Mouse (Mus musculus) liver, embryonic 15.5 days (tissue): ENCODE measurements around the gene Tnk1. TPM values are rescaled to one million over a fixed set of nuclear protein-coding genes. Genes with fewer than 3 reads are reported as not detected.

Experiments used
- ATAC-seq: fragments of 200-750 bp; cut with Nextera tagmentation; 2 replicates; pipeline ENCODE4 v1.8.0; 2017; ENCODE audit warnings: moderate number of reproducible peaks, mild to moderate bottlenecking, moderate library complexity; ENCODE audit not compliant: insufficient read depth
- H3K27ac ChIP-seq: fragments of 300-500 bp; sonication (generic); replicated peaks from 2 replicates; pipeline ENCODE4 v1.5.1; 2015; ENCODE audit warnings: mild to moderate bottlenecking, inconsistent platforms
- H3K27me3 ChIP-seq: fragments of 300-500 bp; sonication (generic); 2 replicates; pipeline ENCODE4 v1.6.1; 2015; ENCODE audit warnings: mild to moderate bottlenecking, inconsistent platforms
- H3K36me3 ChIP-seq: fragments of 300-500 bp; sonication (generic); replicated peaks from 2 replicates; pipeline ENCODE4 v1.6.1; 2015; ENCODE audit warnings: moderate library complexity, mild to moderate bottlenecking, inconsistent platforms
- H3K4me1 ChIP-seq: fragments of 300-500 bp; sonication (generic); replicated peaks from 2 replicates; pipeline ENCODE4 v1.6.1; 2015; ENCODE audit warnings: inconsistent platforms
- H3K4me2 ChIP-seq: fragments of 300-500 bp; sonication (generic); 2 replicates; pipeline ENCODE4 v1.6.1; 2015; ENCODE audit warnings: moderate library complexity, mild to moderate bottlenecking, inconsistent platforms
- H3K4me3 ChIP-seq: fragments of 300-500 bp; sonication (generic); replicated peaks from 2 replicates; pipeline ENCODE4 v1.5.1; 2015; ENCODE audit warnings: mild to moderate bottlenecking, inconsistent platforms
- H3K9ac ChIP-seq: fragments of 300-500 bp; sonication (generic); 2 replicates; pipeline ENCODE4 v1.6.1; 2015; ENCODE audit warnings: moderate library complexity, mild to moderate bottlenecking, inconsistent platforms
- H3K9me3 ChIP-seq: fragments of 300-500 bp; sonication (generic); replicated peaks from 2 replicates; pipeline ENCODE4 v1.6.1; 2016; ENCODE audit warnings: inconsistent platforms
- whole genome bisulfite sequencing: fragments of 180-500 bp; shearing (Covaris S2); methylation state at CpG from one replicate; pipeline ENCODE4 v1.1.7; 2015; ENCODE audit warnings: mixed read lengths; ENCODE audit not compliant: insufficient replicate concordance; 5-methylcytosine and 5-hydroxymethylcytosine counted together
- polyA plus RNA-seq: library from polyadenylated mRNA; unstranded; fragments of >200 nt; fragmentation: Nextera tagmentation; extraction: Ambion mirVana; gene quantifications from 2 replicates; pipeline ENCODE4 v1.2.1, GENCODE M21; 2015

The Tnk1 gene
- polyA plus RNA-seq: 0.60 and 0.62 TPM in 2 replicates

DNA sequence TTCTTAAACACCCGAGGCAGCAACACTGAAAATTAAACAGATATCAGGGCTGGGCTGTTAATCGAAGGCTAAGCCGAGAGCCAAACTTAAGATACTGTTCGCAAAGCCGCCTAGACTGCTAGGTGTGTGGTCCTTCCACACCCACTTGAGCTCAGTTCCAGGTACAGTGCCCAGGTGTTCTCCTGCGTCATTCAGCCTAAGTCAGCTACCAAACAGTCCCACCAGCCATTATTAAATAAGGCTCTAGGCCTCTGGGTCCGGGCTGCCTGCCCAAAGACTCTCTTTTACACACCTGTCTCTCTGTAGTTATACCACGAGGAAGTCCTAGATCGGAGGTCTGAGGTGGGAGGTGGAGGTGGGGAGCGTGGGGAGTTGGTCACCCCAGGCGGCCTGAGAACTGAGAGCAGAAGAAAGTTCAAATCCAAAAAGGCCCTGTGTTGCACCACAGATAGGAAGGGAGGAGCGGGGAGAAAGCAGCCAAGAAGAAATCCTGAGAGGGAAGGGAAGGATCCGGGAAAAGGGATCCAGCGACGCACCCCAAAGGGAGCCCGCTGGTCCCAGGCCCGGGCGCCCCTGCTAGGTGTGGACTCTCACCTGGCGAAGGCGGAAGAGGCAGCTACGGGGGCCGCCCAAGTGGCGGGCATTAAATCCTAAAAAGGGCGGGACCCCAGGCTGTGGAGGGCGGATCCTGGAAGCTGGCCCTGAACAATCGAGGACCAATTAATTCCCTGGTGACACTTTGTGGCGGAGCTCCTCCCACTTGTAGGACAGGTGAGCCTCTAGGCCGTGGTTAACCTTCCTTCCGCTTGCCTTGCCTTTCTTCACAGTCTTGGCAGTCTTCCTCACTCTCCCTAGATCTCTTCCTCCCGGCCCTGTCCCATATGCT, at the start of gene Tnk1:
TSS of gene Tnk1 (minus strand) at position 618 of the 886 bp plus-strand sequence.
- WGBS: 44% methylated on average over 30 of the region's 30 CpGs
- Histone ChIP-seq H3K4me2 (0 out of 2 replicates have a peak within 1 kb of the TSS, but pooled peaks have one; percentile 15), H3K9ac (no peak within 1 kb of the TSS), H3K4me1 (peaks cover 43% of the 10 kb centered on the region), H3K27me3 (peaks cover 25% of the 10 kb centered on the region), H3K4me3 (no peak within 1 kb of the TSS), H3K27ac (no peak within 1 kb of the TSS), H3K9me3 (no peaks in the 10 kb centered on the region), H3K36me3 (no peaks in the 10 kb centered on the region)
- ATAC-seq: no peak

DNA sequence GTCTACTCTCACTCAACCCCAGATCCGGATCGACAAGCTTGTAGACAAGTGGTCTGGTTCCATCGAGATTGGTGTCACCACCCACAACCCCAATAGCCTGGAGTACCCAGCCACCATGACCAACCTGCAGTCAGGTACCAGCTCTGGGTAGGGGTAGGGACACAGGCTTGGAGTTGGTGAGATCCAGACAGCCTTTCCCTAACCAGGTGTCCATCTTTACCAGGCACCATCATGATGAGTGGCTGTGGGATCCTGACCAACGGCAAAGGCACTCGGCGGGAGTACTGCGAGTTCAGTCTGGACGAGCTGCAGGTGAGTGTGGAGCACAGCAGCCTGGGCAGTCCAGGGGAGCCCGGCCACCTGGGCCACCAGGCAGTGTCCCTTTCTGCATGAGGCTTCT, 45.8 kb upstream of the Tnk1 start:
- H3K9ac ChIP-seq: no peak overlapping the region
- no peak overlapping the region for H3K27ac ChIP-seq
- no peak for ATAC-seq
- no peaks in the 10 kb centered on the region for H3K9me3 ChIP-seq
- no peak overlapping the region; the same call in 1 of the 2 replicates for H3K4me3 ChIP-seq
- peaks cover 11% of the 10 kb centered on the region for H3K27me3 ChIP-seq
- no peak overlapping the region for H3K4me2 ChIP-seq
- peaks cover 62% of the 10 kb centered on the region for H3K36me3 ChIP-seq
- peaks cover 38% of the 10 kb centered on the region for H3K4me1 ChIP-seq
- WGBS: 85% methylated on average over 9 of the region's 9 CpGs

GRCm38 (mm10) chr11:69902972-69903371, 44.4 kb upstream of the Tnk1 start:
- ATAC-seq: no peak
- Histone ChIP-seq H3K4me1 (peaks cover 45% of the 10 kb centered on the region), H3K9me3 (no peaks in the 10 kb centered on the region), H3K36me3 (peaks cover 49% of the 10 kb centered on the region), H3K9ac (peak overlapping the region; percentile 94), H3K4me2 (peak overlapping the region; percentile 98), H3K4me3 (peak overlapping the region; percentile 90), H3K27me3 (peaks cover 21% of the 10 kb centered on the region), H3K27ac (peak overlapping the region; percentile 98)
- 71% methylated on average over 13 of the region's 13 CpGs for WGBS

DNA sequence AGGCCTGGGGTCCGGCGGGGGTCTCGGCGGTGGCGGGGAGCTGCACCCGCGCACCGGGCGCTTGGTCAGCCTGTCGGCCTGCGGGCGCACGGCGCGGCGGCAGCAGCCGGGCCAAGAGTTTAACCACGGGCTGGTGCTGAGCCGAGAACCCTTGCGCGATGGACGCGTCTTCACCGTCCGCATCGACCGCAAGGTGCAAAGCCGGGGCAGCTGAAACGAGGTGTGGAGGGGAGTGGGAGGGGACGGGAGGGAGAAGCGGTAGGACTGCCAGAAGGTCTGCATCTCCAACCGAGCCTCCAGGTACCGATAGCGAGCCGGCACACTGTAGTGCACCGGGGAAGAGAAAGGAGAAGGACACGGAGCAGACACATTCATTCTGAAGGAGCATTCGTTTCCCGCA, 43.5 kb upstream of the Tnk1 start:
- peak overlapping the region; percentile 98 for H3K27ac ChIP-seq
- peaks cover 25% of the 10 kb centered on the region for H3K27me3 ChIP-seq
- H3K4me2 ChIP-seq: peak overlapping the region; percentile 98
- H3K36me3 ChIP-seq: peaks cover 39% of the 10 kb centered on the region
- H3K4me1 ChIP-seq: peaks cover 45% of the 10 kb centered on the region
- H3K4me3 ChIP-seq: peak overlapping the region; percentile 90
- peak overlapping the region; percentile 94 for H3K9ac ChIP-seq
- WGBS: under 1% methylated on average over 39 of the region's 39 CpGs
- no peaks in the 10 kb centered on the region for H3K9me3 ChIP-seq
- ATAC-seq: peak; percentile 2; the same call in 1 of the 2 replicates

GRCm38 (mm10) chr11:69901406-69901846, 42.9 kb upstream of the Tnk1 start:
- peaks cover 25% of the 10 kb centered on the region for H3K27me3 ChIP-seq
- peak overlapping the region; percentile 94 for H3K9ac ChIP-seq
- peak; percentile 67 for ATAC-seq
- peaks cover 45% of the 10 kb centered on the region for H3K4me1 ChIP-seq
- H3K27ac ChIP-seq: peak overlapping the region; percentile 98
- H3K9me3 ChIP-seq: no peaks in the 10 kb centered on the region
- H3K4me3 ChIP-seq: peak overlapping the region; percentile 90
- WGBS: under 1% methylated on average over 42 of the region's 42 CpGs
- H3K4me2 ChIP-seq: peak overlapping the region; percentile 98
- peaks cover 33% of the 10 kb centered on the region for H3K36me3 ChIP-seq

DNA sequence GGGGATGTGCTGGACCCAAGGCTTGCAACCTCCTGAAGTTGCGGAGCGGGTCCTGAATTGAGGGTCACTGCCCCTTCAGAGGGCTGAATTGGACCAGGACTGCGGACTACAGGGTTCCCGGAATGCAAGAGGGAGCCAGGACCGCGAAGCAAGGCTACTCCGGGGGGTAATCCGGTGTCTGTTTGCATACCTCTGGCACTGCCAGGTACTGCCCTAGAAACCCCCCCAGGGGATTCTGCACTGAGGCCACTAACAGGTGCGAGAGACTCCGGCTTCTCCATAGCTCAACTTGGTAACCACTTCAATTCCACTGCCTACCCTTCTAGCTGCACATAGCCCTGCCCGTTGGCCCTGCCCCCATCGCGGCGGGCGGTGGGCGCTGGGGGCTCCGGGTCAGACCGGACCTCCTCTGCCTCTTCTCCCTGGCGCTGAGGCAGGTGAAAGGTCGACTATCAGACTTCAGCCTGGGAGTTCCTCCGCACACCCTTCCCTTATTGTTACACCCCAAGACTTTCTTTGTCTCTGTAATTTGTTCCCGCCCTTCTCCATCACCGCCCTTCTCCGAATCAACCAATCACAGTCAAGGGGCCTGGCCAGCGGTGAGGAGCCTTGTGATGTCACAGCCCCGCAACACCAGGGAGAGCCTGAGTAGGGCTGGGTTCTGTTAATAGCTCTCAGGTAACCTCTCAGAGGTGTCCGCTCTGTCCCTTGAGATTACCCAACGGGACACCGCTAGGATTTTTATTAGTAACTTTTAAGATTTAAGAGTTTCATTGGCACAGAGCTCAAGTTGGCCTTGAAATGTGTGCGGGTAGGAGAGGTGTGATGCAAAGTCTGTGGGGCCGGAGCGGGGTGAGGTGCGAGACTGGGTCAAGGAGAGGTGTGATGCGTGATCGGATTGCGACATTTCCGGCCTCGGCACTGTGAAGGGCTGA, 42.2 kb upstream of the Tnk1 start, which contains the start of the genes 2810408A11Rik and Neurl4:
TSS of gene 2810408A11Rik (minus strand) at position 517 of the 935 bp plus-strand sequence.
TSS of gene Neurl4 (plus strand) at position 602 of the 935 bp plus-strand sequence.
- ATAC-seq: peak; percentile 90
- peak within 1 kb of the TSS; percentile 98 for H3K4me2 ChIP-seq
- peak within 1 kb of the TSS; percentile 98 for H3K27ac ChIP-seq
- H3K27me3 ChIP-seq: peaks cover 25% of the 10 kb centered on the region
- no peaks in the 10 kb centered on the region for H3K9me3 ChIP-seq
- peaks cover 27% of the 10 kb centered on the region for H3K36me3 ChIP-seq
- peaks cover 46% of the 10 kb centered on the region for H3K4me1 ChIP-seq
- H3K4me3 ChIP-seq: peak within 1 kb of the TSS; percentile 90
- WGBS: under 1% methylated on average over 38 of the region's 38 CpGs
- peak within 1 kb of the TSS; percentile 94 for H3K9ac ChIP-seq

- H3K4me1 ChIP-seq: peaks cover 54% of the 10 kb centered on the region
- no peak for ATAC-seq
- no peak overlapping the region for H3K4me3 ChIP-seq
Observed at GRCm38 (mm10) chr11:69899870-69900269, 41.3 kb upstream of the Tnk1 start.

GRCm38 (mm10) chr11:69895291-69895690, 36.8 kb upstream of the Tnk1 start, which contains the start of gene Acap1:
Acap1 (minus strand) TSS chr11:69895539.
- Histone ChIP-seq H3K36me3 (no peaks in the 10 kb centered on the region), H3K9me3 (no peaks in the 10 kb centered on the region), H3K4me3 (peak within 1 kb of the TSS; percentile 35), H3K4me1 (peaks cover 40% of the 10 kb centered on the region), H3K27me3 (peaks cover 22% of the 10 kb centered on the region), H3K9ac (peak within 1 kb of the TSS; percentile 11; the same call in 1 of the 2 replicates), H3K27ac (peak within 1 kb of the TSS; percentile 66), H3K4me2 (peak within 1 kb of the TSS; percentile 36; the same call in 1 of the 2 replicates)
- WGBS: 20% methylated on average over 4 of the region's 4 CpGs
- ATAC-seq: peak; percentile 58

More at GRCm38 (mm10) chr11:69899870-69900269, 41.3 kb upstream of the Tnk1 start:
- H3K27me3 ChIP-seq: peaks cover 25% of the 10 kb centered on the region
- H3K27ac ChIP-seq: no peak overlapping the region
- no peaks in the 10 kb centered on the region for H3K9me3 ChIP-seq
- peaks cover 18% of the 10 kb centered on the region for H3K36me3 ChIP-seq
- WGBS: 47% methylated on average over 4 of the region's 4 CpGs
- H3K4me2 ChIP-seq: peak overlapping the region; percentile 98
- no peak overlapping the region for H3K9ac ChIP-seq

DNA sequence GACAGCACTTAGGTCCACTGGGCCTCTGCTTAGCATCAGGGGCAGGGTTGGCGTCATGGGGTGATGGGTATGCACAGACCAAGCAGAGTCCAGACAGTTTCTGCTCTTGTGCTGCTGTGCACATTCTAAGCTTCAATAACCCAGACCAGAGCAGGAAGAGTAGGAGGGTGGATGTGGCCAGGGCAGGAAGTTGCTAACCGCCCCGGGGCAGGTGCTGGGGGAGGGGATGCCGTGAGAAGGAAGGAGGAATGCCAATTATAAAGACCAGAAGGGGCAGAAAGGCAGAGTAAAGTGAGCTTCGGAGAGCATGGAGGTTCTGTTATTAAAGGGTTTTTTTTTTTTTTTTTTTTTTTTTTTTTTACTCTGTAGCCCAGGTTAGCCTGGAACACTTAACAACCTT, 36.1 kb upstream of the Tnk1 start:
- no peak for ATAC-seq
- H3K4me1 ChIP-seq: peaks cover 36% of the 10 kb centered on the region

DNA sequence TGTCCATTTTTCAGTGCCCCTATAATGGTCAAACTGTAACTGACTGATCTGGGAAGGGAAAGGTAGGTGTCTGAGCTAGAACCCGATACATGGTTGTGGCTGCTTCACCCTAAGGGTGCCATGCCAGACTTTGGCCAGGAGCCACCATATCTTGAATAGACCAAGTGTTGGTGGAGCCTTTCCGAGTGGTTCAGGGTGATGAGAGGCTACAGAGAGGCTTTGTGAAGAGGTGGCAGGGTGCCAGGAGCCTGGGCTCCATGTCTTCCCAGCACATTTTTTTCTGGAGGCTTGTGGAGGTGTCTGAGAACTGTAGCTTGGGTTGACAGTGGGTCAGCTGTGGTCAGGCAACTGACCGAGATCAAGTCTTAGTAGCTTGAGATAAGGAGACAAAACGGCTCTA, 33.0 kb upstream of the Tnk1 start:
- peaks cover 47% of the 10 kb centered on the region for H3K4me1 ChIP-seq
- WGBS: 36% methylated on average over 4 of the region's 4 CpGs
- H3K36me3 ChIP-seq: no peaks in the 10 kb centered on the region

More for the DNA sequence above, 36.1 kb upstream of the Tnk1 start:
- Histone ChIP-seq H3K36me3 (no peaks in the 10 kb centered on the region), H3K27me3 (peaks cover 18% of the 10 kb centered on the region), H3K9ac (no peak overlapping the region), H3K4me2 (no peak overlapping the region), H3K4me3 (0 out of 2 replicates have a peak overlapping the region, but pooled peaks have one; percentile 17), H3K27ac (peak overlapping the region; percentile 66), H3K9me3 (no peaks in the 10 kb centered on the region)
- 22% methylated on average over 5 of the region's 5 CpGs for WGBS

More for the DNA sequence above, 33.0 kb upstream of the Tnk1 start:
- no peak for ATAC-seq
- no peak overlapping the region for H3K9ac ChIP-seq
- H3K9me3 ChIP-seq: no peaks in the 10 kb centered on the region
- H3K4me3 ChIP-seq: no peak overlapping the region
- H3K27me3 ChIP-seq: no peaks in the 10 kb centered on the region
- H3K4me2 ChIP-seq: no peak overlapping the region
- no peak overlapping the region for H3K27ac ChIP-seq
